24 mouse cellular contexts compared by ENCODE assay signal in the genomic region with DNA sequence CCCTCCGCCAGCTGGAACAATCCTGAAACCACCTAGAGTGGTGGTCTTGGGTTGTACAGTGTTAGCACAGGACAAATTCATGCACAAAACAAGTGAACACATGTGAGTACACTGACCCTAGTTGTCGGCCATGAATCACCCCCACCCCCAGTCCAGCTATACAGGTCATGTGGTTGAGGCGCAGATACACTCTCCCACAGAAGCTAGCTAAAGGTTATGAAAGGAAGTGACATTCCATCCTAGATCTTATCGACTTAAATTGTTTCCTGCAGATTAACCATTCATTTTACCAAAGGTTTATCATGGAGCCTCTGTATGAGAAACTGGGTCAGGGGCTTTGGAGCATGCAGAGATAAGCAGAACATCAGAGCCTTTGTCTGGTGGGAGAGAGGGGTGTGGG. TPM values are rescaled to one million over a fixed set of nuclear protein-coding genes. Genes with fewer than 3 reads are reported as not detected.
DNase-seq lines count a peak whose midpoint lies in the region; ATAC-seq and TF ChIP-seq lines count a peak whose summit lies in the region.
"Had no signal": no experiment of that assay in that cellular context is flagged by ENCODE, and none has a peak within 500 bp of the region (broad histone marks: within the 10 kb centered on the region; RNA-seq: fewer than 3 reads in every experiment).

No protein-coding gene starts in this region.

- H3K4me3 ChIP-seq in heart, embryonic 11.5 days (ENCODE audit: low read depth, low read length): no peak overlapping the region
- no peak overlapping the region for H3K4me3 ChIP-seq in kidney, embryonic 15.5 days (replicated peaks)
- H3K4me3 ChIP-seq in MEL (ENCODE audit: control insufficient read depth in 1 of 2, insufficient read depth in 1 of 2, low read depth in 2 of 2, low read length in 2 of 2): no peak overlapping the region
- H3K4me3 ChIP-seq in hindbrain, embryonic 16.5 days (ENCODE audit: low read length): no peak overlapping the region
- H3K4me3 ChIP-seq: embryonic facial prominence, embryonic 12.5 days; forebrain, embryonic 15.5 days; heart, adult 2 months; hindbrain, embryonic 12.5 days; limb, embryonic 15.5 days; midbrain, embryonic 12.5 days had no signal

- no peaks in the 10 kb centered on the region for H3K36me3 ChIP-seq in heart, embryonic 11.5 days (ENCODE audit: control insufficient read depth, insufficient read depth, low read length)
- no peaks in the 10 kb centered on the region for H3K36me3 ChIP-seq in kidney, embryonic 15.5 days
- H3K36me3 ChIP-seq in MEL (ENCODE audit: control insufficient read depth in 1 of 2, insufficient read depth in 2 of 2, low read length in 2 of 2): peaks cover 0 to 38% of the 10 kb centered on the region in 2 experiments; a peak in 2 of 4 replicates
- H3K36me3 ChIP-seq in hindbrain, embryonic 16.5 days (ENCODE audit: control insufficient read depth, insufficient read depth, low read length): no peaks in the 10 kb centered on the region
- H3K36me3 ChIP-seq: embryonic facial prominence, embryonic 12.5 days; forebrain, embryonic 15.5 days; hindbrain, embryonic 12.5 days; limb, embryonic 15.5 days; midbrain, embryonic 12.5 days had no signal

- no peak for TF ChIP-seq RAD21 in MEL (IDR thresholded peaks at IDR 0.05; ENCODE audit: low read depth, low read length)

- ATAC-seq in heart, embryonic 11.5 days (replicated peaks; ENCODE audit: insufficient number of reproducible peaks, low FRiP score, low TSS enrichment): peak; percentile 52; the same call in 1 of the 2 replicates
- ATAC-seq in kidney, embryonic 15.5 days (replicated peaks; ENCODE audit: low FRiP score): peak; percentile 79
- no peak for ATAC-seq in hindbrain, embryonic 16.5 days
- ATAC-seq: forebrain, embryonic 15.5 days; liver, postnatal 0 days had no signal

- no peaks in the 10 kb centered on the region for H3K79me2 ChIP-seq in MEL (ENCODE audit: control insufficient read depth, insufficient read depth, low read length, poor library complexity)

- 58% methylated on average over 4 of the region's 4 CpGs for WGBS in heart, embryonic 11.5 days (ENCODE audit: insufficient replicate concordance)
- WGBS in kidney, embryonic 15.5 days: 46% methylated on average over 4 of the region's 4 CpGs
- WGBS in hindbrain, embryonic 16.5 days: 81% methylated on average over 4 of the region's 4 CpGs

- DNase-seq in heart, adult 9 months (ENCODE audit: low spot score in 2 of 2): no peak
- no peak for DNase-seq in kidney, adult 11 months
- DNase-seq in MEL (ENCODE audit: low read depth, low spot score): no peak
- DNase-seq in retina, postnatal 1 day: peak; percentile 65
- DNase-seq in layer of hippocampus, adult 18-20 months (ENCODE audit: low spot score in 2 of 2): no peak
- DNase-seq: adrenal gland, postnatal 36 days; B cell, adult 2 months; cerebellum, adult 8-10 months; heart, adult 2 months; liver, postnatal 0 days; lung, postnatal 36 days had no signal

- no peak for TF ChIP-seq EP300 in MEL (IDR thresholded peaks at IDR 0.05; ENCODE audit: low read depth in 1 of 2, low read length in 2 of 2)

- no peak overlapping the region for H3K4me2 ChIP-seq in heart, embryonic 11.5 days
- H3K4me2 ChIP-seq in kidney, embryonic 15.5 days: peak overlapping the region; percentile 23; the same call in 1 of the 2 replicates
- no peak overlapping the region for H3K4me2 ChIP-seq in hindbrain, embryonic 16.5 days (ENCODE audit: low read length)
- H3K4me2 ChIP-seq: embryonic facial prominence, embryonic 12.5 days; forebrain, embryonic 15.5 days; hindbrain, embryonic 12.5 days; limb, embryonic 15.5 days; midbrain, embryonic 12.5 days had no signal

- H3K9me3 ChIP-seq in heart, embryonic 11.5 days (replicated peaks; ENCODE audit: control insufficient read depth, low read length): no peaks in the 10 kb centered on the region
- no peaks in the 10 kb centered on the region for H3K9me3 ChIP-seq in kidney, embryonic 15.5 days (replicated peaks)
- no peaks in the 10 kb centered on the region for H3K9me3 ChIP-seq in MEL (replicated peaks; ENCODE audit: insufficient read depth, low read length)
- H3K9me3 ChIP-seq in hindbrain, embryonic 16.5 days (ENCODE audit: control insufficient read depth, low read length): no peaks in the 10 kb centered on the region
- H3K9me3 ChIP-seq: embryonic facial prominence, embryonic 12.5 days; forebrain, embryonic 15.5 days; hindbrain, embryonic 12.5 days; limb, embryonic 15.5 days; midbrain, embryonic 12.5 days had no signal

- H3K27me3 ChIP-seq in heart, embryonic 11.5 days (ENCODE audit: control insufficient read depth, insufficient read depth, low read length): no peaks in the 10 kb centered on the region
- H3K27me3 ChIP-seq in kidney, embryonic 15.5 days: no peaks in the 10 kb centered on the region
- no peaks in the 10 kb centered on the region for H3K27me3 ChIP-seq in MEL (ENCODE audit: control insufficient read depth in 1 of 2, insufficient read depth in 2 of 2, low read length in 2 of 2)
- H3K27me3 ChIP-seq in hindbrain, embryonic 16.5 days (replicated peaks; ENCODE audit: control insufficient read depth, insufficient read depth, low read length): no peaks in the 10 kb centered on the region
- H3K27me3 ChIP-seq: embryonic facial prominence, embryonic 12.5 days; forebrain, embryonic 15.5 days; hindbrain, embryonic 12.5 days; limb, embryonic 15.5 days had no signal

- no peak for TF ChIP-seq CTCF in MEL (IDR thresholded peaks at IDR 0.05 in 2 of 3, conservative IDR thresholded peaks at IDR 0.05 in 1 of 3; ENCODE audit: control insufficient read depth in 1 of 3, insufficient read depth in 1 of 3, low read depth in 2 of 3, low read length in 3 of 3, poor library complexity in 1 of 3, severe bottlenecking in 1 of 3)

- H3K4me1 ChIP-seq in heart, embryonic 11.5 days (ENCODE audit: control insufficient read depth, insufficient read depth, low read length): peaks cover 50% of the 10 kb centered on the region
- H3K4me1 ChIP-seq in kidney, embryonic 15.5 days: peaks cover 68% of the 10 kb centered on the region
- H3K4me1 ChIP-seq in MEL (ENCODE audit: control insufficient read depth in 1 of 2, insufficient read depth in 2 of 2, low read length in 2 of 2): peaks cover 26 to 32% of the 10 kb centered on the region in 2 experiments
- H3K4me1 ChIP-seq in hindbrain, embryonic 16.5 days (ENCODE audit: control insufficient read depth, insufficient read depth, low read depth, low read length): peaks cover 3% of the 10 kb centered on the region

- TF ChIP-seq POLR2A in MEL (IDR thresholded peaks at IDR 0.05; ENCODE audit: control insufficient read depth in 1 of 2, insufficient read depth in 1 of 2, low read depth in 1 of 2, low read length in 2 of 2, poor library complexity in 1 of 2): no peak

- H3K27ac ChIP-seq in heart, embryonic 11.5 days (ENCODE audit: low read depth, low read length): peak overlapping the region; percentile 41; the same call in 1 of the 2 replicates
- peak overlapping the region; percentile 88 for H3K27ac ChIP-seq in kidney, embryonic 15.5 days
- H3K27ac ChIP-seq in MEL (ENCODE audit: control insufficient read depth, low read depth, low read length): no peak overlapping the region
- H3K27ac ChIP-seq in hindbrain, embryonic 16.5 days (ENCODE audit: low read depth, low read length): no peak overlapping the region
- H3K27ac ChIP-seq: embryonic facial prominence, embryonic 12.5 days; forebrain, embryonic 15.5 days; hindbrain, embryonic 12.5 days; limb, embryonic 15.5 days; midbrain, embryonic 12.5 days had no signal

- no peak overlapping the region for H3K9ac ChIP-seq in heart, embryonic 11.5 days (ENCODE audit: low read depth, low read length)
- H3K9ac ChIP-seq in kidney, embryonic 15.5 days: no peak overlapping the region
- no peak overlapping the region for H3K9ac ChIP-seq in MEL (ENCODE audit: control insufficient read depth, low read depth, low read length, poor library complexity, severe bottlenecking)
- no peak overlapping the region for H3K9ac ChIP-seq in hindbrain, embryonic 16.5 days (ENCODE audit: low read depth, low read length)
- H3K9ac ChIP-seq: embryonic facial prominence, embryonic 12.5 days; forebrain, embryonic 15.5 days; hindbrain, embryonic 12.5 days; limb, embryonic 15.5 days; liver, postnatal 0 days; midbrain, embryonic 12.5 days had no signal

TF ChIP-seq in MEL, 35 proteins besides CTCF, POLR2A, EP300 and RAD21:
- TF ChIP-seq MYB (IDR thresholded peaks at IDR 0.05; ENCODE audit: low read depth, low read length) (no peak), GATA1 (IDR thresholded peaks at IDR 0.05; ENCODE audit: low read depth, low read length) (peak; percentile 17; the same call in 1 of the 2 replicates)

RNA-seq across cellular contexts. Expression of gene 1700034J05Rik, which starts 7.0 kb away (rescaled TPM):
- 0.21 and 0.42 TPM in 2 replicates for polyA plus RNA-seq in heart, embryonic 11.5 days (2014; fragmentation: Nextera tagmentation; extraction: Ambion mirVana)
- 0.22 and 0.36 TPM in 2 replicates for polyA plus RNA-seq in kidney, embryonic 15.5 days (2015; fragmentation: Nextera tagmentation; extraction: Ambion mirVana)
- total RNA-seq in MEL (2012; rRNA removed): not detected in 2 replicates
- polyA plus RNA-seq in MEL (2012; ENCODE audit: insufficient read depth in 1 of 2, insufficient read length in 2 of 2, low read depth in 1 of 2, low replicate concordance in 2 of 2, missing spikeins in 1 of 2): not detected
- not detected for total RNA-seq in layer of hippocampus, adult 18-20 months (2021)
- 0.05 TPM in 1 of 2 replicates, not detected in the other for polyA plus RNA-seq in hindbrain, embryonic 16.5 days (2015; fragmentation: Nextera tagmentation; extraction: Ambion mirVana)
- total RNA-seq: adrenal gland, postnatal 36 days; common myeloid progenitor, adult 5-6 weeks; gastrocnemius, adult 18-20 months; heart, adult 2 months; layer of hippocampus, postnatal 14 days; left cerebral cortex, postnatal 14 days; neutrophil, adult 5-6 weeks had no signal
- polyA plus RNA-seq: forebrain, embryonic 15.5 days; heart, adult 2 months had no signal

RNA-seq across cellular contexts. Expression of gene Ppfibp1, which starts 58.9 kb away (rescaled TPM):
- polyA plus RNA-seq in heart, embryonic 11.5 days (2014; fragmentation: Nextera tagmentation; extraction: Ambion mirVana): 78.0 and 86.2 TPM in 2 replicates
- 68.3 and 73.6 TPM in 2 replicates for polyA plus RNA-seq in kidney, embryonic 15.5 days (2015; fragmentation: Nextera tagmentation; extraction: Ambion mirVana)
- total RNA-seq in MEL (2012; rRNA removed): 12.2 and 13.8 TPM in 2 replicates
- 10 to 100 TPM in 1 of 2 experiments, not detected in 1; 14.6 TPM for polyA plus RNA-seq in MEL (2012; ENCODE audit: insufficient read depth in 1 of 2, insufficient read length in 2 of 2, low read depth in 1 of 2, low replicate concordance in 2 of 2, missing spikeins in 1 of 2)
- total RNA-seq in layer of hippocampus, adult 18-20 months (2021): 10 to 100 TPM; 34.8 to 39.9 TPM
- polyA plus RNA-seq in hindbrain, embryonic 16.5 days (2015; fragmentation: Nextera tagmentation; extraction: Ambion mirVana): 14.6 and 15.9 TPM in 2 replicates

Comparison
In these comparisons a context has a peak if more than half of its experiments do, and no peak if none do; other contexts are left out.
1. H3K27ac ChIP-seq: peak in heart, embryonic 11.5 days (single experiment) and kidney, embryonic 15.5 days (single experiment); none in MEL (single experiment) and hindbrain, embryonic 16.5 days (single experiment).